Comparison of ENCODE assay signal across 8 mouse cellular contexts in genomic region chr11:95337846-95338342, GRCm38 (mm10). TPM values are rescaled to one million over a fixed set of nuclear protein-coding genes. Genes with fewer than 3 reads are reported as not detected.
A peak's percentile ranks its signal among the peaks of the same experiment; 100 is the strongest.
DNase-seq lines count a peak whose midpoint lies in the region; ATAC-seq and TF ChIP-seq lines count a peak whose summit lies in the region.

No protein-coding gene starts in this region.

- H3K9ac ChIP-seq in kidney, embryonic 14.5 days (ENCODE audit: low read depth, low read length), result peak overlapping the region; percentile 79; the same call in 1 of the 2 replicates
- H3K9ac ChIP-seq in midbrain, embryonic 16.5 days (ENCODE audit: low read depth, low read length), result no peak overlapping the region

- H3K4me1 ChIP-seq in kidney, embryonic 14.5 days (ENCODE audit: control insufficient read depth, insufficient read depth, low read length), result peaks cover 12% of the 10 kb centered on the region
- peaks cover 6% of the 10 kb centered on the region for H3K4me1 ChIP-seq in bone marrow, adult 2 months (ENCODE audit: control insufficient read depth, insufficient read depth, low read length)
- H3K4me1 ChIP-seq in midbrain, embryonic 16.5 days (ENCODE audit: control insufficient read depth, insufficient read depth, low read length), result peaks cover 12% of the 10 kb centered on the region

- WGBS in kidney, embryonic 14.5 days, result 15% methylated on average over 9 of the region's 9 CpGs
- 2% methylated on average over 9 of the region's 9 CpGs for WGBS in bone marrow, adult 2 months
- 32% methylated on average over 9 of the region's 9 CpGs for WGBS in midbrain, embryonic 16.5 days

- H3K27me3 ChIP-seq in kidney, embryonic 14.5 days (ENCODE audit: control insufficient read depth, insufficient read depth, low read length), result no peaks in the 10 kb centered on the region
- peaks cover 11% of the 10 kb centered on the region for H3K27me3 ChIP-seq in midbrain, embryonic 16.5 days (ENCODE audit: control insufficient read depth, insufficient read depth, low read depth, low read length)

- no peak for TF ChIP-seq CTCF in bone marrow, adult 2 months (IDR thresholded peaks at IDR 0.05; ENCODE audit: control insufficient read depth, insufficient read depth, low read length)

- H3K27ac ChIP-seq in kidney, embryonic 14.5 days (ENCODE audit: low read depth, low read length), result no peak overlapping the region
- peak overlapping the region; percentile 95 for H3K27ac ChIP-seq in bone marrow, adult 2 months (ENCODE audit: control insufficient read depth, insufficient read depth, low read depth, low read length, poor library complexity)
- H3K27ac ChIP-seq in midbrain, embryonic 16.5 days (ENCODE audit: low read length), result no peak overlapping the region

- H3K36me3 ChIP-seq in kidney, embryonic 14.5 days (ENCODE audit: control insufficient read depth, insufficient read depth, low read length), result no peaks in the 10 kb centered on the region
- no peaks in the 10 kb centered on the region for H3K36me3 ChIP-seq in midbrain, embryonic 16.5 days (ENCODE audit: control insufficient read depth, insufficient read depth, low read length)

- no peak for TF ChIP-seq POLR2A in bone marrow, adult 2 months (IDR thresholded peaks at IDR 0.05; ENCODE audit: borderline replicate concordance, control insufficient read depth, low read depth, low read length)

- peak overlapping the region; percentile 48 for H3K4me2 ChIP-seq in kidney, embryonic 14.5 days (replicated peaks; ENCODE audit: low read depth, low read length)
- H3K4me2 ChIP-seq in midbrain, embryonic 16.5 days (ENCODE audit: low read length), result peak overlapping the region; percentile 99

- peak overlapping the region; percentile 85 for H3K4me3 ChIP-seq in kidney, embryonic 14.5 days (ENCODE audit: low read length)
- peak overlapping the region; percentile 98 for H3K4me3 ChIP-seq in bone marrow, adult 2 months (replicated peaks; ENCODE audit: control insufficient read depth, low read depth, low read length)
- H3K4me3 ChIP-seq in midbrain, embryonic 16.5 days (ENCODE audit: low read depth, low read length), result peak overlapping the region; percentile 87

- H3K9me3 ChIP-seq in kidney, embryonic 14.5 days (ENCODE audit: control insufficient read depth, low read length), result no peaks in the 10 kb centered on the region
- no peaks in the 10 kb centered on the region for H3K9me3 ChIP-seq in midbrain, embryonic 16.5 days (replicated peaks; ENCODE audit: control insufficient read depth, low read length, poor library complexity, severe bottlenecking)

- ATAC-seq in kidney, embryonic 14.5 days (ENCODE audit: low FRiP score, low TSS enrichment), result no peak
- no peak for ATAC-seq in midbrain, embryonic 16.5 days

- DNase-seq in kidney, adult 8-10 months, result no peak
- DNase-seq in induced T-regulatory cell, adult 2 months (ENCODE audit: low read depth), result peak; percentile 59
- no peak for DNase-seq in adrenal gland, postnatal 36 days
- no peak for DNase-seq in ovary, adult 18-20 months (ENCODE audit: low spot score)
- DNase-seq in right cerebral cortex, adult 18-20 months, result no peak

RNA-seq across cellular contexts. Expression of gene Fam117a, which starts 1.1 kb away (rescaled TPM):
- 11.9 and 13.0 TPM in 2 replicates for polyA plus RNA-seq in kidney, embryonic 14.5 days (2014; fragmentation: Nextera tagmentation; extraction: Ambion mirVana)
- polyA plus RNA-seq in bone marrow, adult 2 months (2011; ENCODE audit: insufficient read depth, insufficient read length, low replicate concordance, missing spikeins), result 167 and 178 TPM in 2 replicates
- 2.1 and 2.2 TPM in 2 replicates for polyA plus RNA-seq in midbrain, embryonic 16.5 days (2015; fragmentation: Nextera tagmentation; extraction: Ambion mirVana)
- total RNA-seq in adrenal gland, postnatal 36 days (2021), result 10 to 100 TPM; 13.7 to 15.4 TPM

RNA-seq across cellular contexts. Expression of gene Kat7, which starts 27.8 kb away (rescaled TPM):
- polyA plus RNA-seq in kidney, embryonic 14.5 days (2014; fragmentation: Nextera tagmentation; extraction: Ambion mirVana), result 55.5 and 80.1 TPM in 2 replicates
- 26.3 and 39.0 TPM in 2 replicates for polyA plus RNA-seq in bone marrow, adult 2 months (2011; ENCODE audit: insufficient read depth, insufficient read length, low replicate concordance, missing spikeins)
- polyA plus RNA-seq in midbrain, embryonic 16.5 days (2015; fragmentation: Nextera tagmentation; extraction: Ambion mirVana), result 65.8 and 69.1 TPM in 2 replicates
- 10 to 100 TPM; 48.5 to 51.9 TPM for total RNA-seq in adrenal gland, postnatal 36 days (2021)

RNA-seq across cellular contexts. Expression of gene Slc35b1, which starts 46.6 kb away (rescaled TPM):
- polyA plus RNA-seq in kidney, embryonic 14.5 days (2014; fragmentation: Nextera tagmentation; extraction: Ambion mirVana), result 94.4 and 111 TPM in 2 replicates
- polyA plus RNA-seq in bone marrow, adult 2 months (2011; ENCODE audit: insufficient read depth, insufficient read length, low replicate concordance, missing spikeins), result 34.9 and 49.3 TPM in 2 replicates
- 144 and 157 TPM in 2 replicates for polyA plus RNA-seq in midbrain, embryonic 16.5 days (2015; fragmentation: Nextera tagmentation; extraction: Ambion mirVana)
- total RNA-seq in adrenal gland, postnatal 36 days (2021), result 10 to 100 TPM; 70.3 to 75.0 TPM

Comparison
In these comparisons a context has a peak if more than half of its experiments do, and no peak if none do; other contexts are left out.
1. RNA of gene Fam117a, which starts 1.1 kb away (polyA plus RNA-seq): 167 to 178 TPM in bone marrow, adult 2 months; 11.9 to 13.0 TPM in kidney, embryonic 14.5 days and 2.1 to 2.2 TPM in midbrain, embryonic 16.5 days; every median in the first group is over 10 times any median in the second.
2. Peak in every context shown above with its lines, with median percentiles within 50 percentile points of each other: H3K4me3 ChIP-seq.